Mouse (Mus musculus) thymus, postnatal 25 days (tissue): ENCODE measurements at regions not wholly inside any gene's neighbourhood (a gene's known extent, or its start where the extent isn't known, plus 50 kb on each side); places are given as distances from the start of the nearest gene placed in this dataset.
A peak's percentile ranks its signal among the peaks of the same experiment; 100 is the strongest.

Experiments
- DNase-seq: peaks from one replicate; pipeline ENCODE4 v3.0.0; 2022

DNA sequence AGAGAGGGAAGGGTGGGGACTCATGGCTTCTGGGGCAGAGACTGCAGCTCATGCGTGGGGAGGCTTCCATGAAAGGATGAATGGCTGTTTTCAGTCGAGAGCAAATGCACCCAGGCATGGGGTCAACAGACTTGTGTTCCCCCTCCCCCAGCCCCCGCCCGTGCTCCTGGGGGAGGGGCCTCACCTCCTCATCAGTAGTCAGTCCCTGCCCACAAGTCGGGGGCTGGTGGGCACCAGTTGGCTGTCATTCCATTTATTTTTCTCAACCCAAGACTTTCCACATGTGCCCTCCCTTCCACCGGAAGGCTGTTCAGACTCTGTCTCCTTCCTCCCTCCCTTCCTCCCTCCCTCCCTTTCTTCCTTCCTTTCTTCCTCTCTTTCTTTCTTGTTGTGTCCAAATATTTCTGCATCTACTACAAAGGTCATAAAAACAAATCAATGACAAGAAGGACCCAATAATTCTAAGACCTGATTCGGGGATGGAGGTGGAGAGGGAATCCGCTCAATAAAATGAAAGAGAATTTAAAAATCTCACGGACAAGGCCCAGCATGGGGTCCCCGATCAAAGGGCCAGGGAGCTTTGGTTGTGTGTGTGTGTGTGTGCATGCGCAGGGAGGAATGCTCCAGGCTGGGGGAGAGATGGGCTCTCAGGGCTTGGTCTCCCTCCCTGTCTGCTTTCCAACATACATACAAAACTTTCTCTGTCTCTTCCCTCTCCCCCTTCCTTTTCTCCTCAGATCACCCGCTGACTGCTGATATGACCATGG lies 57.7 kb downstream of the Rpl14 start:
- DNase-seq = no peak

- DNase-seq = no peak
Measured at GRCm38 (mm10) chr9:120629609-120630008, 58.4 kb downstream of the Rpl14 start.

DNA sequence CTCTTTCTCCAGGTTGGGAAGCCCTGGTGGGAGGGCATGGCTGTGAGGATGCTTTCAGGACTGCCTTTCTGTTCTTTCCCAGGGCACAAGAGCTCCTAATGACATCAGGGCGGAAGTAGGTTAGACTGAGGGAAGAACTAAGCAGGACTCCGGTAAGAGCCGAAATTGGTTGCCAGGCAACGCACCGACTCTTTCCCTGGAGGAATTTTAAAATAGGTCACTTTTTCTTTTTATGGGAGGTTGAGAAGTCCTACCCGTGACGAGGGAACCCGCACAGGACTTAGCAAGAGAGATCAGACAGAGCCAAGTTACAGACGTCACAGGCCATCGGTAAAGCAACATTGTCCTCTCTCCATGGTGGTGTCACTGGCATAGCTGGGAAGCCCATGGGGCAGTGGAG lies 61.6 kb downstream of the Rpl14 start:
- DNase-seq = no peak

GRCm38 (mm10) chr9:120642656-120643055 lies 71.4 kb downstream of the Rpl14 start:
- no peak for DNase-seq

DNA sequence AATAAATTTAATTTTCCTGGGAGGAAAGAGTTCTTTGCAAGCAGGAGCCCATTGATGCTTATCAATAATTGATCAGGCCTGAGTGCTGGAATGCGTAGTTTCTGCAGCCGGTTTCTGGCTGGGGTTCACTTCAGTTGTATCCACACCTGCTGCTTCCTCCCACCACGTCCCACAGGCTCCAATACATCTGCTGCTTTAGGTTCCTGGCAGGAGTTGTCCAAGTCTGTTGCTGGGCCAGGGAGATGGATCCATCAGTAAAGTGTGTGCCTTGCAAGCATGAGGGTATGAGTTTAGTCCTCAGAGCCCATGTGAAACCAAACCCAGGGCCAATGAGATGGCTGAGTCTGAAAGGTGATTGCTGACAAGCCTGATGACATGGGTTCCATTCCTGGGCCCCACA lies 72.1 kb downstream of the Rpl14 start:
- no peak for DNase-seq

GRCm38 (mm10) chr9:120645776-120646175 lies 74.5 kb downstream of the Rpl14 start:
- DNase-seq = no peak

- no peak for DNase-seq
Measured at GRCm38 (mm10) chr9:120646806-120647667, 75.8 kb downstream of the Rpl14 start.

DNA sequence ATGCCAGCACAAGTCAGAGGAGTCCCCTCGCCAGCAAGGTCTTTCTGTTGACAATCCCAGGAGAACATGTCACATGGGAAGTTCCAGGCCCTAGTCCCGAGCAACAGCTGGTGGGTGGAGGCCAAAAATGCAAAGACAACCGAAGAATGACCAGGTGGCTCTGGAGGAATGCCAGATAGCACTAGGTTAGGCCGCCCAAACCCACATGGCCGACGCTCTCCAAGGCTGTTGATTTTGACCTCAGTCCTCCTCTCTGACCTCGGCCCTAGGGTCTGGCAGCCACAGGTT lies 76.4 kb downstream of the Rpl14 start:
- DNase-seq = no peak

- no peak for DNase-seq
Measured at GRCm38 (mm10) chr9:120652733-120653132, 81.5 kb downstream of the Rpl14 start.

DNA sequence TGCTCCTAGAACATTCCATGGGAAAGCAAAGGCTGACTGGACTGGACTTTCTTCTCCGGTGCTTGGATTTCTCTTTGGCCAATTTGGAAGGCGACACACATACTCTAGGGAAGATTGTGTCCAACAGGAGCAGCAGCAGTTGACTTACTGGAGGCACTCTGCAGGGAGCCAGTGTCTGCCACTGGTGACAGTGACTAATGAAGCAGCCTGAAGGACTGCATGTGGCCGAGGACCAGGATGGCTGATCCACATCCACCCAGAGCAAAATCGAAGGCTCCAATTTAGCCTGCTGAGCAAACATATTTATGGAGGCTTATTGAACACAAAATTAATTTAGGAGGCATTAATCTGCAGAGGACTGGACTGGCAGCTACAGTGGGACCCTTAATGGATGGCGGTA lies 81.9 kb downstream of the Rpl14 start:
- DNase-seq = no peak

DNA sequence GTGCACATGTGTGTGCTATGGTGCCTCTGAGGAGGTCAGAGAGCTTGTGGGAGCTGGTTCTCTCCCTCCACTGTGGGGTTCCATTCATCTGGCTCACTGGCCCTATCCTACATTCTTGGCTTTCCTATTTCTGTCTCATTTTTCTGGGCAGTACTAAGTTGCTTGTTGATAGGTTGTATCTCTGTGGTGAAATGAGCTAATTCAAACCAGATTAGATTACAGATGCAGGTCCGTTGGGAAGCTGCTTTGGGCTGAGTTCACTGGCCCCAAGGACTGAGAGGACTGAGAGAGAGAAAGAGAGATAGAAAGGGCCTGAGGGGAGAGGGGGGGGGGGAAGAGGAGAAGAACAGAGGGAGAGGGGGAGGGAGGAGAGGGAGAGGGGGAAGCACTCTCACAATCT lies 83.5 kb downstream of the Rpl14 start:
- no peak for DNase-seq

DNA sequence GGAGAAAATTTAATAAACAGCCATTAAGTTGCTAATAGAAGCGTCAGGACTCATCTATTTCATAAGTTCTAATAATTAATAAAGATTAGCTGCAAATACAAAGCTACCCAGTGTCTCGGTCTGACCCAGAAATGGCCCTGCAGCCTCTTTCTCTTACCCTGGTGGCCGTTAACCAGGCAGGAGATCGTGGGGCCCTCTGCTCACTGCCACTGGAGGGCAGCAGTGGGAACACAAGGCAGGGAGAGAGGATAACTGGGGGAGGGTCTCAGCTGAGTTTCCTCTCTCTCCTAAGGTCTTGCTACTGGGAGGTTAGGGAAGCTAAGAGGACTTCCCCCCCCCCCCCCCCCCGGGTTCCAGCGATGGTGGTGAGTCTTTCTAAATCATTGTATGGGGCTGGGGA lies 85.7 kb downstream of the Rpl14 start:
- DNase-seq = peak; percentile 39

- no peak for DNase-seq
Measured at GRCm38 (mm10) chr9:120657786-120658185, 86.5 kb downstream of the Rpl14 start.

DNA sequence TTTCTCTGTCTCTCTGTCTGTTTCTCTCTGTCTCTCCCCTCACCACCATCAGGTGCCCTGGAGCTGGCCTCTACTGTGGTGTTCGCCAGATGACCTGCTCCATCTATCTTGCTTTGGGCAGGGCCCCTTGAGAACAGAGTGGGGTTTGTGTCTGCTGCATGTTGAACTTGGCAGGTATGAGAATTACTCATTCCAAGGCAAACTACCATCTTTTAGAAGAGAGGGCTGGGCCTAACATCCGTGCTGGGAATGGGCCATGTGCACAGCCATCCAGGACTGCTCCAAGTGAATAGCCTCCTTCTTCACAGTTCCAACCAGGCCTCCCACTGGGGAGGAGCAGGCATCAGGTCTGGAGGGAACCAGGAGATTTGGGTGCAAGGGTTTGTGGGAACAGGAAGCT lies 87.3 kb downstream of the Rpl14 start:
- no peak for DNase-seq

DNA sequence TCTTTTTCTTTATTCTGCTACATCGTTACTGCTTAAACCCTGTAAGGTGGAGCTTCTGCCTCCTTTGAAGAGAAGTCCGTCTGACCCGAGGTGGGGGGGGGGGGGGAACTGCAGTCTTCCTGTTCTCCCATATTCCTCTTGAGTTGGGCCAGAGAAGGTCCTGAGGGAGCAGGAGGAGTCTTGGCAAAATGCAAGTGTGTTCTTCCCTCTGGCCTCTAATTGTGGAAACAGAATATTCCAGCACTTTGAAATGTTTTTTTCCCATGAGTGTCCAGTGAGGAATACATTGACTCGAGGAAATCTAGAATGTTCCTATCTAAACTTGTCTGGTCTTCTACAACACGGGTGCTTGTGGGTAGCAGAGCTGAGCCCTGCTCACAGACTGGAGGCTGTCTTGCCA lies 90.0 kb downstream of the Rpl14 start:
- no peak for DNase-seq

- no peak for DNase-seq
Measured at GRCm38 (mm10) chr9:120661641-120662227, 90.5 kb downstream of the Rpl14 start.

- no peak for DNase-seq
Measured at GRCm38 (mm10) chr9:120663181-120663580, 91.9 kb downstream of the Rpl14 start.

DNA sequence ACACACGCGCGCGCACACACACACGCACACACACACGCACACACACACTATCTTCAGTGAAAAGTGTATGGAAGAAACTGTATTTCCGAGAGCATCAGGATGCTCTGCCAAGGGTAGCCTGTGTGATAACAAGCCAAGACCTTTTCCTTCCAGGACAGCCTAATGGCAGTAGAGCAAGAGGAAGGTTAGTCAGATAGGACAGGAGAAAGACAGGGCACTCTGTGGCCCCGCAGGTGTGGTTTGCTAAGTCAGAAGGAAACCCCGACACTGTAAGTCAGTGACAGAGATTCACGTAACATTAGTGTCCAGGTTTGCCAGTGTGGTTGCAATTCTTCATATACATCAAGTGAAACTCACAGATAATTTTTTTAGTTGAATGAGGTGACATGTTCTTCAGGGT lies 92.8 kb downstream of the Rpl14 start:
- no peak for DNase-seq

DNA sequence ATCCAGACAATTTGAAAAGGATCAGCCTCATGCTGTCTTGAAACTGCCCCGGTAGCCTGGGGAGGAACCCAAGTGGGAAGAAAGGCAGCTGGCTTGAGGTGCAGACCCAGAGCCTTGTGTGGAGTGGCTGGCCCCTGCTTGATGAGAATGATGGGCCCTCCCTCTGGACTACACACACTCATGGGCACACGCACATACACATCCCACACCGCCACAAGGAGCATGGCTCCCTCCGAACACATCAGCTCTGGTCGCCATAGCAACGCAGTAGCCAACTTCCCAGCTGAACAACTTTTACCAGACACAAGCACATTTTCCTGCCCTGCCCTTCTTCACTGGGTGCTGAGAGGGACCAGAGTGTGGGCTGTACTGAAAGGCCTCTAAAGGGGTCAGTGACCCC lies 101.2 kb downstream of the Rpl14 start:
- DNase-seq = no peak

GRCm38 (mm10) chr9:120674855-120675254 lies 103.6 kb downstream of the Rpl14 start:
- DNase-seq = peak; percentile 50

GRCm38 (mm10) chr9:120675371-120676150 lies 104.3 kb downstream of the Rpl14 start:
- peak; percentile 15 for DNase-seq

- no peak for DNase-seq
Measured at GRCm38 (mm10) chr9:120676301-120676700, 105.1 kb downstream of the Rpl14 start.

DNA sequence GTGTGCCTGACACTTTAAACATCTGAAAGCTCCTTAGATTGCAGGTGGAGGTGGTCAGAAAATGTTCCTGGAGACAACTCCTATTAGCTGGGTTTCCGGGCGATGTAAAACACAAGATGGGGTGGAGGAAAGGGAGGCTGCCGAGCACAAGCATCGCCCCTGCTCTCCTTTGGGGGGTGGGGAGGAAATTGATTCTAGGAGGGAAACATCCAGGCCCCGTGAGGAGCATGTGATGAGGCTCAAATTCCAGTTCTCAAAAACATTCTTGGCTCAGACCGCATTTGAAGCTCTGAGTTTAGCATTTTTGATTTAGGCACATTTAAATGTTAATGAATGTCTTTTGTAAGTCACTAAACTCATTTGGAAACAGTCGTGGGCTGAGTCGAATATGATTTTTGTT lies 105.5 kb downstream of the Rpl14 start:
- DNase-seq = no peak
